Mouse (Mus musculus): ENCODE results near the gene Chmp1a. TPM values are rescaled to one million over a fixed set of nuclear protein-coding genes. Genes with fewer than 3 reads are reported as not detected.

Chmp1a gene
- total and polyA plus RNA-seq, 2 experiments from 2014 or later, result 206 to 221 TPM

- no peak for DNase-seq (ENCODE audit: low spot score)
- no peak for TF ChIP-seq CTCF (IDR thresholded peaks at IDR 0.05)
These were observed 15.9 kb upstream of the Chmp1a start for GRCm38 (mm10) chr8:123228416-123228815.

GRCm38 (mm10) chr8:123224278-123225266 lies 12.0 kb upstream of the Chmp1a start, which contains the start of gene Cdk10:
Cdk10 (plus strand) TSS chr8:123224842.
- Histone ChIP-seq H3K9me3 (ENCODE audit: low read length) (no peaks in the 10 kb centered on the region), H3K4me3 (ENCODE audit: low read depth, low read length) (peak within 1 kb of the TSS; percentile 74), H3K27ac (ENCODE audit: low read depth, low read length) (peak within 1 kb of the TSS; percentile 92), H3K4me2 (ENCODE audit: low read depth, low read length, poor library complexity, severe bottlenecking) (peak within 1 kb of the TSS; percentile 87), H3K27me3 (ENCODE audit: insufficient read depth, low read length) (no peaks in the 10 kb centered on the region), H3K4me1 (ENCODE audit: insufficient read depth, low read length) (0 out of 2 replicates have a peak, but pooled peaks cover 3% of the 10 kb centered on the region), H3K36me3 (ENCODE audit: insufficient read depth, low read length) (peaks cover 8% of the 10 kb centered on the region), H3K9ac (replicated peaks; ENCODE audit: low read length, poor library complexity, severe bottlenecking) (peak within 1 kb of the TSS; percentile 89)
- ATAC-seq (ENCODE audit: low FRiP score) (peak; percentile 89), DNase-seq (ENCODE audit: low spot score) (peak; percentile 96)
- TF ChIP-seq CTCF (IDR thresholded peaks at IDR 0.05), result no peak
- WGBS, result 3% methylated on average over 59 of the region's 59 CpGs

More at GRCm38 (mm10) chr8:123228416-123228815, 15.9 kb upstream of the Chmp1a start:
- no peak overlapping the region for H3K27ac ChIP-seq (ENCODE audit: low read depth, low read length)
- no peaks in the 10 kb centered on the region for H3K27me3 ChIP-seq (ENCODE audit: insufficient read depth, low read length)
- no peak overlapping the region for H3K4me3 ChIP-seq (ENCODE audit: low read depth, low read length)
- no peak overlapping the region for H3K9ac ChIP-seq (replicated peaks; ENCODE audit: low read length, poor library complexity, severe bottlenecking)
- no peaks in the 10 kb centered on the region for H3K9me3 ChIP-seq (ENCODE audit: low read length)
- WGBS, result 100% methylated on average over 1 of the region's 1 CpGs
- H3K4me1 ChIP-seq (ENCODE audit: insufficient read depth, low read length), result 0 out of 2 replicates have a peak, but pooled peaks cover 3% of the 10 kb centered on the region
- no peak for ATAC-seq (ENCODE audit: low FRiP score)
- H3K4me2 ChIP-seq (ENCODE audit: low read depth, low read length, poor library complexity, severe bottlenecking), result no peak overlapping the region
- H3K36me3 ChIP-seq (ENCODE audit: insufficient read depth, low read length), result peaks cover 8% of the 10 kb centered on the region

- H3K9me3 ChIP-seq (ENCODE audit: low read length), result no peaks in the 10 kb centered on the region
- H3K27me3 ChIP-seq (ENCODE audit: insufficient read depth, low read length), result no peaks in the 10 kb centered on the region
- H3K9ac ChIP-seq (replicated peaks; ENCODE audit: low read length, poor library complexity, severe bottlenecking), result no peak overlapping the region
- no peak for TF ChIP-seq CTCF (IDR thresholded peaks at IDR 0.05)
- H3K4me3 ChIP-seq (ENCODE audit: low read depth, low read length), result no peak overlapping the region
- WGBS, result 88% methylated on average over 1 of the region's 1 CpGs
- no peak overlapping the region for H3K27ac ChIP-seq (ENCODE audit: low read depth, low read length)
- no peak for DNase-seq (ENCODE audit: low spot score)
- H3K4me2 ChIP-seq (ENCODE audit: low read depth, low read length, poor library complexity, severe bottlenecking), result no peak overlapping the region
- no peak for ATAC-seq (ENCODE audit: low FRiP score)
- no peaks in the 10 kb centered on the region for H3K36me3 ChIP-seq (ENCODE audit: insufficient read depth, low read length)
- 0 out of 2 replicates have a peak, but pooled peaks cover 3% of the 10 kb centered on the region for H3K4me1 ChIP-seq (ENCODE audit: insufficient read depth, low read length)
These were observed 8.4 kb upstream of the Chmp1a start for GRCm38 (mm10) chr8:123220917-123221316.

- H3K27me3 ChIP-seq (ENCODE audit: insufficient read depth, low read length), result no peaks in the 10 kb centered on the region
- H3K27ac ChIP-seq (ENCODE audit: low read depth, low read length), result no peak overlapping the region
- H3K4me1 ChIP-seq (ENCODE audit: insufficient read depth, low read length), result peaks cover 14% of the 10 kb centered on the region; the same call in 1 of the 2 replicates
- ATAC-seq (ENCODE audit: low FRiP score) (no peak), DNase-seq (ENCODE audit: low spot score) (no peak)
- H3K9me3 ChIP-seq (ENCODE audit: low read length), result no peaks in the 10 kb centered on the region
- WGBS, result 70% methylated on average over 3 of the region's 3 CpGs
- no peak overlapping the region for H3K4me3 ChIP-seq (ENCODE audit: low read depth, low read length)
- no peak overlapping the region for H3K4me2 ChIP-seq (ENCODE audit: low read depth, low read length, poor library complexity, severe bottlenecking)
- TF ChIP-seq CTCF (IDR thresholded peaks at IDR 0.05), result no peak
- no peaks in the 10 kb centered on the region for H3K36me3 ChIP-seq (ENCODE audit: insufficient read depth, low read length)
- H3K9ac ChIP-seq (replicated peaks; ENCODE audit: low read length, poor library complexity, severe bottlenecking), result no peak overlapping the region
These were observed 2.9 kb upstream of the Chmp1a start for GRCm38 (mm10) chr8:123215430-123215829.

- Histone ChIP-seq H3K4me2 (ENCODE audit: low read depth, low read length, poor library complexity, severe bottlenecking) (peak overlapping the region; percentile 92), H3K4me1 (ENCODE audit: insufficient read depth, low read length) (peaks cover 14% of the 10 kb centered on the region; the same call in 1 of the 2 replicates), H3K9ac (replicated peaks; ENCODE audit: low read length, poor library complexity, severe bottlenecking) (peak overlapping the region; percentile 98), H3K27ac (ENCODE audit: low read depth, low read length) (peak overlapping the region; percentile 77), H3K27me3 (ENCODE audit: insufficient read depth, low read length) (no peaks in the 10 kb centered on the region), H3K9me3 (ENCODE audit: low read length) (no peaks in the 10 kb centered on the region), H3K4me3 (ENCODE audit: low read depth, low read length) (peak overlapping the region; percentile 90), H3K36me3 (ENCODE audit: insufficient read depth, low read length) (peaks cover 20% of the 10 kb centered on the region)
- WGBS, result 18% methylated on average over 22 of the region's 22 CpGs
- no peak; the same call in 1 of the 2 replicates for ATAC-seq (ENCODE audit: low FRiP score)
- TF ChIP-seq CTCF (IDR thresholded peaks at IDR 0.05), result no peak
- DNase-seq (ENCODE audit: low spot score), result no peak
These were observed 682 bp upstream of the Chmp1a start for GRCm38 (mm10) chr8:123213118-123213772.

All from midbrain, postnatal 0 days (tissue).